Mouse (Mus musculus) left cerebral cortex, postnatal 4 days (tissue): ENCODE measurements at regions not wholly inside any gene's neighbourhood (a gene's known extent, or its start where the extent isn't known, plus 50 kb on each side); places are given as distances from the start of the nearest gene placed in this dataset.

Experiments
- DNase-seq: peaks from one replicate; pipeline ENCODE4 v3.0.0-alpha.2; 2022
- intact Hi-C: fragments of 180-260 bp; cut with DNase I; formaldehyde crosslinking; loops from one replicate; pipeline ENCODE4 v1.15.1; 2025

GRCm38 (mm10) chr2:149722342-149722741, 106.7 kb upstream of the Syndig1 start:
- intact Hi-C loops = no loop called here

GRCm38 (mm10) chr2:149724279-149724678, 104.7 kb upstream of the Syndig1 start:
- no peak for DNase-seq
- intact Hi-C loops = no loop called here

More at GRCm38 (mm10) chr2:149722342-149722741, 106.7 kb upstream of the Syndig1 start:
- no peak for DNase-seq

- DNase-seq = no peak
- intact Hi-C loops = no loop called here
Observed at GRCm38 (mm10) chr2:149725932-149726331, 103.1 kb upstream of the Syndig1 start.

- intact Hi-C loops = no loop called here
Observed at GRCm38 (mm10) chr2:149737837-149738236, 91.2 kb upstream of the Syndig1 start.

GRCm38 (mm10) chr2:149739886-149740285, 89.1 kb upstream of the Syndig1 start:
- intact Hi-C loops = no loop called here

More at GRCm38 (mm10) chr2:149737837-149738236, 91.2 kb upstream of the Syndig1 start:
- peak; percentile 52 for DNase-seq

GRCm38 (mm10) chr2:149742661-149743060, 86.3 kb upstream of the Syndig1 start:
- DNase-seq = no peak
- intact Hi-C loops = no loop called here

More at GRCm38 (mm10) chr2:149739886-149740285, 89.1 kb upstream of the Syndig1 start:
- peak; percentile 91 for DNase-seq

GRCm38 (mm10) chr2:149748240-149748822, 80.7 kb upstream of the Syndig1 start:
- DNase-seq = no peak
- intact Hi-C loops = no loop called here

- peak; percentile 37 for DNase-seq
- intact Hi-C loops = no loop called here
Observed at GRCm38 (mm10) chr2:149759151-149759550, 69.9 kb upstream of the Syndig1 start.

GRCm38 (mm10) chr2:149763864-149764263, 65.1 kb upstream of the Syndig1 start:
- intact Hi-C loops = no loop called here
- DNase-seq = no peak

GRCm38 (mm10) chr2:149768027-149768426, 61.0 kb upstream of the Syndig1 start:
- intact Hi-C loops = no loop called here
- DNase-seq = no peak

- intact Hi-C loops = no loop called here
- DNase-seq = no peak
Observed at GRCm38 (mm10) chr2:149768551-149768950, 60.5 kb upstream of the Syndig1 start.

GRCm38 (mm10) chr2:149777316-149777715, 51.7 kb upstream of the Syndig1 start:
- intact Hi-C loops = no loop called here
- DNase-seq = no peak
